Mouse (Mus musculus): ENCODE data around the gene Rd3l.
A peak's percentile ranks its signal among the peaks of the same experiment; 100 is the strongest.
"Not testable (repeated sequence)": the region's sequence is repeated elsewhere in the genome, so short reads cannot be mapped to it uniquely, and the experiment has no call there.

Gene Rd3l

GRCm38 (mm10) chr12:111966683-111967173, 14.4 kb downstream of the Rd3l start, which contains the start of gene Atp5mpl:
Gene Atp5mpl (minus strand): TSS chr12:111966977.
- DNase-seq (ENCODE audit: low spot score in 2 of 2), result peak; percentile 87 to 95

- no peak for DNase-seq (ENCODE audit: low spot score in 2 of 2)
Measured at GRCm38 (mm10) chr12:111963339-111963738, 17.8 kb downstream of the Rd3l start.

GRCm38 (mm10) chr12:111958101-111958865, 22.8 kb downstream of the Rd3l start:
- peak in 1 of 2 experiments; percentile 68 for DNase-seq (ENCODE audit: low spot score in 2 of 2)

DNA sequence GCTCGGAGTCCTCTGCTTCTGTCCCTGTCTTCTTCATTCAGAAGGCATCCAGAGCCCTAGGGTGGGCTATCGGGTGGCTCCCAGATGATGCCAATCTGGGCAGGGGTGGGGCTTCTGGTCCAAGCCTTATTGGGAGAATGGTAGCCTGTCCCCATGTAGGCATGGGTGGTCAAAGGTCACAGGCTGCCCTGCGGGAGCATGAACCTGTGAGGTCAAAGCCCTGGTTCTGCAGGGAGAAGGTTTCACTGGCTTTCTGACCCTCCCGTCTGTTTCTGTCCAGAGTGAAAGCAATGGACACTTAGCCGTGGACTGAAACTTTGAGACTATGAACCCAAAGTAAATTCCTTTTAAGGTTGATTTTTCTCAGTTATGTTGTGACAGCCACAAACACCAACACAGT, 24.9 kb downstream of the Rd3l start:
- no peak for DNase-seq (ENCODE audit: low spot score in 2 of 2)

DNA sequence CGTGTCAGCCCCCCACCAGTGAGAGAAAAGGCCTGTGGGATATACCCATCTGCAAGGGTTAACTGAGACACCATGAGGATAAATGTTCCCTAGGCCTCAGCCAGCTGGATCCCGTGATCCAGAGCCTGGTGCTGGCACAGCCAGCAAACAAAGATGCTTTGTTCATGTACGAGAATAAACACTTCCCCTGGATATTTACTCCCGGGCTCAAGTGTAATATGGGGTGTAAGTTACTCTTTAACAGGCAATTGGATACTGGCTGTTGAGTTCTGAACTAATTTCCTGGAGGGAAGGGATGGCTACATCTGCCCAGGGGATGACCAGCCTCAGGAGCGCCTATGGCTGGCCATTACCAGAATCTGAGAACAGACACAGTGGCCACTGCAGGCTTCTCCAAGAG, 29.4 kb downstream of the Rd3l start:
- DNase-seq (ENCODE audit: low spot score in 2 of 2), result no peak

GRCm38 (mm10) chr12:111950486-111950885, 30.6 kb downstream of the Rd3l start:
- no peak for DNase-seq (ENCODE audit: low spot score in 2 of 2)

DNA sequence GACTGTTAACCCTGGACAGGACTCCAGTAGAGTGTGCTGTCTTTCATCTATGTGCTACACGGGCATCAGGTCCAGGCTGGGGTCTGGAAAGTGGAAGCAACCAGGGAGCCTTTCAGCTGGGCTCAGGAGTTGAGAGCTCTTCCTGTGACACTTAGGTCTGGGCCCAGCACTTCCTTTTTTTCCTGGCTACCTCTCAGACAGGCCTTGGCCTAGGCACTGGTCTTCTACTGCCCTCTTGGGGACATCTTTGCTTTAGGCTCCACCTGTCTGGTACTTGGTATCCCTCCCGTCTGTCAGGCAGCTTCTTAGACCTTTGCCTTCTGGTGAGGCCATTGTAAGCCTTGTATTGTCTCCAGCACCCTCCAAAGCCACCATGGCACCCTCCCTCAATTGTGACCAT, 34.4 kb downstream of the Rd3l start:
- peak in 1 of 2 experiments; percentile 44 for DNase-seq (ENCODE audit: low spot score in 2 of 2)

- not testable (repeated sequence) for DNase-seq (ENCODE audit: low spot score in 2 of 2)
Measured at GRCm38 (mm10) chr12:111945765-111946655, 35.1 kb downstream of the Rd3l start.

GRCm38 (mm10) chr12:111945115-111945514, 36.0 kb downstream of the Rd3l start:
- no peak for DNase-seq (ENCODE audit: low spot score in 2 of 2)

- not testable (repeated sequence) for DNase-seq (ENCODE audit: low spot score in 2 of 2)
Measured at GRCm38 (mm10) chr12:111944065-111944987, 36.8 kb downstream of the Rd3l start.

- DNase-seq (ENCODE audit: low spot score in 2 of 2), result no peak
Measured at GRCm38 (mm10) chr12:111943421-111944064, 37.6 kb downstream of the Rd3l start.

- DNase-seq (ENCODE audit: low spot score in 2 of 2), result no peak
Measured at GRCm38 (mm10) chr12:111938623-111939177, 42.4 kb downstream of the Rd3l start.

DNA sequence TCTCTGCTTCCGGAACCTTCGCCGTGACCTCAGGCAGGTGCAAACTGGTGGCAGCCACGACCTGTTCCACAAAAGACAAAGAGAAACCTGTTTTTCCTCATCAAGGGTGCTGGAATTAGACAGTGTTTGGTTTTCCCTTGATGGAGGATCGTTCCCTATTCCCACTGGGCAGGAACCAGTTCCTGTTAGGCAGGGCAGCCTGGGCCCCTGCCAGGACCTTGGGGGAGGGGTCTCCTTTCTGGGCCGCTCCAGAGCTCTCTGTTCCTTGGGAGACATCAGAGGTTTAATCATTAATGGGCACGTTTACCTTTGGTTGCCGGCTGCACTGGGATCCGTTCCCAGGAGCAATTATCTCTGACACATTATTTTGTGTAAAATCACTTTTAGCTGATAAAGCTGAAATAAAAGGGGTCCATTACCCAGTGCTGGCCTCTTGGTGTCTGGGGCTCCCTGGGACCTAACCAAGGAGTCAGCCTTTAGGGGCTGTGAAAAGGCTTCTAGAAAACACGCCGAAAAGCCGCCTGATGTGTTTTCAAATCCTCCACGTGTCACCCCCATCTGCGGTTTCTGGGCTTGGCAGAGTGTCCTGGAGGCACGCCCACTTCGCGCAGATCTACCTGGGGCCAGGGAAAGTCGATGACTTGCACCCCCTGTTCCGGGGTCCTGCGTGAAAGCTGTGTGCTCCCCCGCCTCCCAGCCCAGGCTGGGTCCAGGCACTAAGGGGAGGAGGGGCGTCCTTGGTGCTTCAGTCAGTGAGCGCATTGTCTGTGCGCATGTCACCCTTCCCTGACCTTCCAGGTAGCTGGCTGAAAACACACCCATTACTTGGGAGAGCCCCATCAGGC, 44.2 kb downstream of the Rd3l start:
- DNase-seq (ENCODE audit: low spot score in 2 of 2), result peak in 1 of 2 experiments; percentile 46

DNA sequence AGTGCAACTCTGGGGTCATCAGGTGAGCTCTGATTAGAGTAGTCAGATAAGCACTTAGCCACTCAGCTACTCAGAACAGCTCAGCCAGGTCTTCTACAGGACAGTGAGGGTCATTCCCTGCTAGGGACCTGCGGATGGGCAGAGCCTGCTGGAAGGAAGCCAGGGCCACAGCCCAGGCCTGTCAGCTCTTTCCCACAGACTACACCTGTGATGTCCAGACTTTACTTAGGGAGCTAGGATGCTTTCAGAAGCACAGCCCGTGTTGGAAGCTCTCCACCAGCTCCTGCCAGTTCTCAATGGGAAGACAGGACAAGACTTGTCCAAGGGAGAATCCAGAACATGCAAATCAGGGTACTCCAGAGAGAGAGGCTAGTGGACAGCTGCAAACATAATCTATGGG, 47.1 kb downstream of the Rd3l start:
- DNase-seq (ENCODE audit: low spot score in 2 of 2), result no peak

- DNase-seq (ENCODE audit: low spot score in 2 of 2), result no peak
Measured at GRCm38 (mm10) chr12:111933032-111933704, 47.9 kb downstream of the Rd3l start.

- DNase-seq (ENCODE audit: low spot score in 2 of 2), result no peak
Measured at GRCm38 (mm10) chr12:111932513-111932912, 48.6 kb downstream of the Rd3l start.

GRCm38 (mm10) chr12:111931411-111932025, 49.6 kb downstream of the Rd3l start:
- no peak for DNase-seq (ENCODE audit: low spot score in 2 of 2)

All from frontal cortex, postnatal 10 days (tissue).